Mouse (Mus musculus): ENCODE measurements at regions not wholly inside any gene's neighbourhood (a gene's known extent, or its start where the extent isn't known, plus 50 kb on each side); places are given as distances from the start of the nearest gene placed in this dataset.

- no peak for TF ChIP-seq EP300 (optimal IDR thresholded peaks at IDR 0.05)
- TF ChIP-seq CTCF (IDR thresholded peaks at IDR 0.05; ENCODE audit: low read depth), result no peak
These were observed 160.4 kb upstream of the Gm10192 start for GRCm38 (mm10) chr4:97343378-97343777.
